Mouse (Mus musculus) urinary bladder, postnatal 36 days (tissue): ENCODE measurements around the gene 1700023F06Rik.

ENCODE experiments used
- DNase-seq, 2 experiments: peaks; one replicate each; pipeline ENCODE4 v3.0.0; 2022; ENCODE audit warnings: low spot score in 2 of 2, mixed read lengths in 1 of 2

Gene 1700023F06Rik

GRCm38 (mm10) chr11:103181911-103182310, 26.4 kb downstream of the 1700023F06Rik start:
- DNase-seq = no peak

- no peak for DNase-seq
Observed at GRCm38 (mm10) chr11:103181349-103181748, 27.0 kb downstream of the 1700023F06Rik start.

- DNase-seq = no peak
Observed at GRCm38 (mm10) chr11:103180426-103180825, 27.9 kb downstream of the 1700023F06Rik start.

- DNase-seq = no peak
Observed at GRCm38 (mm10) chr11:103178748-103179147, 29.6 kb downstream of the 1700023F06Rik start.

GRCm38 (mm10) chr11:103177815-103178485, 30.4 kb downstream of the 1700023F06Rik start:
- no peak for DNase-seq

- DNase-seq = no peak
Observed at GRCm38 (mm10) chr11:103177216-103177615, 31.1 kb downstream of the 1700023F06Rik start.

- no peak for DNase-seq
Observed at GRCm38 (mm10) chr11:103176510-103176909, 31.8 kb downstream of the 1700023F06Rik start.

- DNase-seq = peak in 1 of 2 experiments; percentile 21
Observed at GRCm38 (mm10) chr11:103175688-103176442, 32.5 kb downstream of the 1700023F06Rik start.

GRCm38 (mm10) chr11:103174891-103175391, 33.4 kb downstream of the 1700023F06Rik start:
- DNase-seq = no peak

- DNase-seq = no peak
Observed at GRCm38 (mm10) chr11:103174411-103174832, 33.9 kb downstream of the 1700023F06Rik start.

- DNase-seq = no peak
Observed at GRCm38 (mm10) chr11:103173771-103174344, 34.5 kb downstream of the 1700023F06Rik start.

- DNase-seq = no peak
Observed at GRCm38 (mm10) chr11:103173041-103173770, 35.2 kb downstream of the 1700023F06Rik start.

- no peak for DNase-seq
Observed at GRCm38 (mm10) chr11:103172392-103173040, 35.8 kb downstream of the 1700023F06Rik start.

- DNase-seq = no peak
Observed at GRCm38 (mm10) chr11:103171703-103172391, 36.5 kb downstream of the 1700023F06Rik start.

GRCm38 (mm10) chr11:103171286-103171620, 37.1 kb downstream of the 1700023F06Rik start:
- no peak for DNase-seq

GRCm38 (mm10) chr11:103170494-103171285, 37.7 kb downstream of the 1700023F06Rik start, which contains the start of gene Fmnl1:
Gene Fmnl1 (plus strand): TSS chr11:103171107.
- peak in 1 of 2 experiments; percentile 24 for DNase-seq

GRCm38 (mm10) chr11:103170111-103170493, 38.3 kb downstream of the 1700023F06Rik start:
- no peak for DNase-seq

GRCm38 (mm10) chr11:103169664-103170063, 38.7 kb downstream of the 1700023F06Rik start:
- DNase-seq = no peak

GRCm38 (mm10) chr11:103168690-103169390, 39.5 kb downstream of the 1700023F06Rik start:
- peak; percentile 66 to 73 for DNase-seq
